Mouse (Mus musculus) frontal cortex, postnatal 10 days (tissue): ENCODE data around the gene Mier2.

Experiments used
- DNase-seq, 2 experiments: peaks; one replicate each; pipeline ENCODE4 v3.0.0; 2022; ENCODE audit warnings: low spot score in 2 of 2, mixed read lengths in 1 of 2

Mier2 gene

GRCm38 (mm10) chr10:79574796-79575195 is 19.8 kb upstream of the Mier2 start:
- no peak for DNase-seq

- no peak for DNase-seq
Measured at GRCm38 (mm10) chr10:79574350-79574749, 19.4 kb upstream of the Mier2 start.

- DNase-seq = no peak
Measured at GRCm38 (mm10) chr10:79573611-79574010, 18.6 kb upstream of the Mier2 start.

GRCm38 (mm10) chr10:79571314-79571713 is 16.3 kb upstream of the Mier2 start:
- DNase-seq = no peak

- DNase-seq = no peak
Measured at GRCm38 (mm10) chr10:79569921-79570320, 14.9 kb upstream of the Mier2 start.

GRCm38 (mm10) chr10:79559716-79560115 is 4.7 kb upstream of the Mier2 start:
- DNase-seq = no peak

GRCm38 (mm10) chr10:79557496-79557895 is 2.5 kb upstream of the Mier2 start:
- no peak for DNase-seq

- DNase-seq = no peak
Measured at GRCm38 (mm10) chr10:79556951-79557350, 2.0 kb upstream of the Mier2 start.

GRCm38 (mm10) chr10:79555238-79555724 is 282 bp upstream of the Mier2 start:
- DNase-seq = peak in 1 of 2 experiments; percentile 5

- DNase-seq = peak in 1 of 2 experiments; percentile 13
Measured at GRCm38 (mm10) chr10:79553691-79554090, 1.3 kb downstream of the Mier2 start.

GRCm38 (mm10) chr10:79553176-79553575 is 1.8 kb downstream of the Mier2 start:
- DNase-seq = peak in 1 of 2 experiments; percentile 3

- DNase-seq = peak in 1 of 2 experiments; percentile 5
Measured at GRCm38 (mm10) chr10:79552531-79552930, 2.5 kb downstream of the Mier2 start.

- DNase-seq = no peak
Measured at GRCm38 (mm10) chr10:79550366-79550765, 4.6 kb downstream of the Mier2 start.

- DNase-seq = peak in 1 of 2 experiments; percentile 4
Measured at GRCm38 (mm10) chr10:79548971-79549723, 5.9 kb downstream of the Mier2 start.

- DNase-seq = peak in 1 of 2 experiments; percentile 4
Measured at GRCm38 (mm10) chr10:79548546-79548945, 6.5 kb downstream of the Mier2 start.

GRCm38 (mm10) chr10:79547148-79547675 is 7.8 kb downstream of the Mier2 start:
- peak in 1 of 2 experiments; percentile 4 for DNase-seq

- peak in 1 of 2 experiments; percentile 2 for DNase-seq
Measured at GRCm38 (mm10) chr10:79546483-79546882, 8.5 kb downstream of the Mier2 start.

GRCm38 (mm10) chr10:79545891-79546290 is 9.1 kb downstream of the Mier2 start:
- peak in 1 of 2 experiments; percentile 3 for DNase-seq

GRCm38 (mm10) chr10:79544631-79545030 is 10.4 kb downstream of the Mier2 start:
- DNase-seq = no peak

- peak in 1 of 2 experiments; percentile 3 for DNase-seq
Measured at GRCm38 (mm10) chr10:79543884-79544597, 11.0 kb downstream of the Mier2 start.

- DNase-seq = peak in 1 of 2 experiments; percentile 2
Measured at GRCm38 (mm10) chr10:79542171-79542570, 12.8 kb downstream of the Mier2 start.

- DNase-seq = peak in 1 of 2 experiments; percentile 9
Measured at GRCm38 (mm10) chr10:79541522-79541921, 13.5 kb downstream of the Mier2 start.
